Mouse (Mus musculus): Measurements from ENCODE around the gene Fam20c. TPM values are rescaled to one million over a fixed set of nuclear protein-coding genes. Genes with fewer than 3 reads are reported as not detected.
A peak's percentile ranks its signal among the peaks of the same experiment; 100 is the strongest.

Gene Fam20c
- total RNA-seq, 2 experiments from 2014 or later: 10.7 to 12.2 TPM

GRCm38 (mm10) chr5:138788481-138789211, 34.3 kb downstream of the Fam20c start:
- intact Hi-C loops (cut with DNase I): no loop called here
- DNase-seq (ENCODE audit: low spot score): no peak

GRCm38 (mm10) chr5:138790954-138791480, 36.7 kb downstream of the Fam20c start:
- intact Hi-C loops (cut with DNase I): no loop called here
- no peak for DNase-seq (ENCODE audit: low spot score)

- intact Hi-C loops (cut with DNase I): no loop called here
- no peak for DNase-seq (ENCODE audit: low spot score)
Measured at GRCm38 (mm10) chr5:138801588-138802116, 47.3 kb downstream of the Fam20c start.

- intact Hi-C loops (cut with DNase I): no loop called here
- DNase-seq (ENCODE audit: low spot score): no peak
Measured at GRCm38 (mm10) chr5:138804286-138804685, 50.0 kb downstream of the Fam20c start.

- DNase-seq (ENCODE audit: low spot score): no peak
- intact Hi-C loops (cut with DNase I): no loop called here
Measured at GRCm38 (mm10) chr5:138809767-138810166, 55.5 kb downstream of the Fam20c start.

DNA sequence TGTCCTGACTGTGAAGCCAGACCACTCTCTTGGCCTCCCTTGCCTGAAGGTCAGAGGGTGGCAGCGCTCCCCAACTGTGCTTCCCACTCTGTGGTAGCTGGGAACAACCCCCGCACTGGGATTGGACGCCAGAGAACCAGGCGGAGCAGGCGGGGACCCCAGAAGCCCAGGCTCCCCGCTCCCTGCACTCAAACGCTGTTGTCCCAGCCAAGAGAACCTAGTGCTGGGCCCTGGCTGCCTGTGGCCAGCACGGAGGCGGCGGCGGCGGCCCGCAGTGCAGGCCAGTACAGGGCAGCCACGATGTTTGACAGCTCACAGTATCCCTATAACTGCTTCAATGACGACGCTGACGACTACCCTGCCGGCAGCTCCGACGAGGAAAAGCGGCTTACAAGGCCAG, 65.5 kb downstream of the Fam20c start, which contains the start of gene Gm5294:
Gene Gm5294, plus strand, starts transcription at position 301 of the 400 bp plus-strand sequence.
- no peak for DNase-seq (ENCODE audit: low spot score)
- intact Hi-C loops (cut with DNase I): no loop called here

DNA sequence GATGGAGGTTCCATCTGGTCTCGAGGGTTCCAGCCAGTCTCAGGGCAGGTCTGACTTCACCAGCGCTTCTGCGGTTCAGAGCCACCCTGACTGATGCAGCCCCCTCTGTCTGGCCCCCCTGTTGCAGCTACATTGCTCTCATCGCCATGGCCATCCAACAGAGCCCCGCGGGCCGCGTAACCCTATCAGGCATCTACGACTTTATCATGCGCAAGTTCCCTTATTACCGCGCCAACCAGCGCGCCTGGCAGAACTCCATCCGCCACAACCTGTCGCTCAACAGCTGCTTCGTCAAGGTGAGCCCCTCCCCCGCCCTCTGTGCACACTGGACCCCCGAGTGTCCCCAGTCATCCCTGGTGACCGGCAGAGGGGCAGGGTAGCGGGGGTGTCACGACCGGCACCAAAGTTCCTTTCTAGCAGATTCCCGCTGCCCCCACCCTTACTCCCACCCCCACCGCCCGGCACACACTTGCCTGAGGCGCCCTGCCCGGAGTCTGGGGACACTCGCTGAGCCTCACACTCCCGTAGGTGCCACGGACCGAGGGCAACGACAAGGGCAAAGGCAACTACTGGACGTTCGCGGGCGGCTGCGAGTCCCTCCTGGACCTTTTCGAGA, 66.5 kb downstream of the Fam20c start:
- intact Hi-C loops (cut with DNase I): no loop called here
- no peak for DNase-seq (ENCODE audit: low spot score)

- intact Hi-C loops (cut with DNase I): no loop called here
- no peak for DNase-seq (ENCODE audit: low spot score)
Measured at GRCm38 (mm10) chr5:138825090-138825489, 70.8 kb downstream of the Fam20c start.

GRCm38 (mm10) chr5:138833406-138833805, 79.1 kb downstream of the Fam20c start:
- no peak for DNase-seq (ENCODE audit: low spot score)
- intact Hi-C loops (cut with DNase I): no loop called here

GRCm38 (mm10) chr5:138834910-138835309, 80.6 kb downstream of the Fam20c start:
- intact Hi-C loops (cut with DNase I): no loop called here
- no peak for DNase-seq (ENCODE audit: low spot score)

DNA sequence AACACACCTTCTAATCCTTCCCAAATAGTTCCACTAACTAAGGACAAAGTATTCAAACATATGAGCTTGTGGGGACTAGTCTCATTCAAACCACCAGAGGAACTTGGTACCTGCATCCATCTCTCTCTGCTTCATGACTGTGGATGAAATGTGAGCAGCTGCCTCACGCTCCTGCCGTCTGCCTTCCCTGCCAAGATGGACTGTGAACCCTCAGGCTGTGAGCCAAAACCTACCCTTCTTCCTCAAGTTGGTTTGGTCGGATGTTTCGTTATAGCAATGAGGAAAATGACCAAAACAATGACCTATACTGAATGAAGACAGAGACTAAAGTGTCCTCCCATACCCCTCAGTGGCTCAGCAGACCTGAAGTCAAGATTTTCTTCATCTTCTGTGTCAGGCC, 86.7 kb downstream of the Fam20c start:
- intact Hi-C loops (cut with DNase I): no loop called here
- no peak for DNase-seq (ENCODE audit: low spot score)

DNA sequence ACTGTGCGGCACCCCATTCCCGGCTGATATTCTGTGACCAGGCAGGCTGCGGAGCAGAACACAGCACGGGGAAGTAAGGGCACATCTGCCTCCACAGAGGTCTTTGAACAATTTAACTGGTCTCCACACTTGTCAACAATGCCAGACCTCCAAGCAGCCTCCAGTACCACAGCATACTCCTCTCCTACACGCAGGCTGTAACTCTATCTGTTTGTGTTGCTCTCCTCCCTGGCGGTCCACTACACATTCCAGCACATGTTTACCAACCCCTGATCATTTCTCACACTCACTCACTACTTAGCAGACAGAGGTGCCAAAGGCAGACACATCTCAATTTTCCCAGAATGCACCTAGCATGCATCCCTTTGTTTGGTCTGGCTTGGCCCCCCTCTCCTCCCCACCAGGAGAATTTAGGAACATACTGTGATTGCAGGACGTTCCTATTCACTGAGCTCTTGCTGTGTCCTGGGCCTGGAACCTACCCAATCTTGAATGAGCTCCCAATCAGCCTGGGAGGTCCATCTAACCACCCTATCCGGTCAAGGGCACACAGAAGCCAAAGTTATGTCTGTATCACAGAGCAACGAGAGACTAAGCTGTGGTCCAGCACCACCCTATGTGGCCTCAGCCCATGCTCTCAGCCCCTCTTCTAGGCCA, 89.0 kb downstream of the Fam20c start:
- intact Hi-C loops (cut with DNase I): no loop called here
- no peak for DNase-seq (ENCODE audit: low spot score)

GRCm38 (mm10) chr5:138846506-138846905, 92.2 kb downstream of the Fam20c start:
- DNase-seq (ENCODE audit: low spot score): no peak
- intact Hi-C loops (cut with DNase I): no loop called here

- intact Hi-C loops (cut with DNase I): loop anchor here (1.0 to 2.0 kb wide), 3 partner anchors 237 to 481 kb away; no protein-coding TSS in a partner anchor
Measured at GRCm38 (mm10) chr5:138848102-138848501, 93.8 kb downstream of the Fam20c start.

DNA sequence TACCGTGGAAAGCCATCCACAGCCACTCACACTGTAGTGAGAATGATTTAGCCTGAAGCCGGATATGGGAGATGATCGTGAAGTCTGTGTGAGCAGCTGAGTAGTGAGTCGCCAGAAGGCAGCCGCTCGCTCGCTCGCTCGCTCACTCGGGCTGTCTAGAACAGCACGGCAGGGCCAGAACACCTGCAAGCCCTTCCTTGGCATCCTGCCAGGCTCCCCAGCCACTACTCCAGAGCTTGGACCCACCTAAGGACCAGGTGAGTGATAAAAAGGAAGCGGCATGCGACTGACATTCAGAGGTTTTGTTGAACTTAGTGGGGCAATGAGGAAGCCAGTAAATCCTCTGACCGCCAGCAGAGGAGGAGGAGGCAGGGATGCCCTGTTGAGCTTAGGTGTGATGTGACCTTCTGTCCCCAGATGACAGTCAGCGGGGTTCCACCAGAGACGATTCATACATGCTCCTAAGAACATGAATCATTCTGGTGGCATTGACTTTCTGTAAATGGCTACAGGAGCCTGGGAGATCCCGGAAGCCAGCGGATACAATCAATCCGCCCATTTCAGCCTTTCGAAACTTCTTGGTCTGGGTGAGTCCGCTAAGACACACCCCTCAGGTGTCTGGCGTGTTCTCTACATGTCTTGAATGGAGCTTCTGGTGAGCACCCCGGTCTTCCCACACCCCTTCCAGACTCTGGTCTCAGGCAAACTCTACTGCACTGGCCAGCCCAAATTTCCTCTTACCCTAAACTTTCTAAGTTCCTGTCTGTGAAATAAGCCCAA, 95.6 kb downstream of the Fam20c start:
- intact Hi-C loops (cut with DNase I): loop anchor here (2.0 kb wide), 2 partner anchors 235 to 479 kb away; no protein-coding TSS in a partner anchor
- no peak for DNase-seq (ENCODE audit: low spot score)

More at GRCm38 (mm10) chr5:138848102-138848501, 93.8 kb downstream of the Fam20c start:
- DNase-seq (ENCODE audit: low spot score): peak; percentile 72

GRCm38 (mm10) chr5:138850462-138850844, 96.1 kb downstream of the Fam20c start:
- no peak for DNase-seq (ENCODE audit: low spot score)
- intact Hi-C loops (cut with DNase I): no loop called here

DNA sequence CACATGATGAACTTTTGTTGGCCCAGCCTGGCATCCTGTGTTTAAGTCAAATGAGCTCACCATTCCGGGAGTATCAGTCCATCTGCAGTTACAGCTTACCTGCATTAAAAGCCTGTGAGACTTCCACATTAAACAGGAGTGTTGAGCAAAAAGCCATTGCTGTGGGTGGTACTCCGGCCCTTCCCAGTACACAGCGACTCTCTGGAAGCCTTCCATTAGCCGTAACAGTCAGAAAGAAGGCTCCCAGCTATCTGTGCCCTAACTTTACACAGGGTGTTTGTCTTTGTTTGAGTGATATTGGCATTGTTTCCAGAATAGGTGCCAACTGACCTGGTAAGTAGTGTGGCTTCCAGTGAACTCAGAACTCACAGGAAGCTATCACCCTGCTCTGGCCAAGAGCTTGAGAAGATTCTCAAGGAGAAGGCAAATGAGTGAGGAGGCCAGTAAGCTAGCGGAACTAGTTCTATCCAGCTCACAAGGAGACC, 97.0 kb downstream of the Fam20c start:
- intact Hi-C loops (cut with DNase I): no loop called here
- DNase-seq (ENCODE audit: low spot score): no peak

GRCm38 (mm10) chr5:138852151-138852550, 97.8 kb downstream of the Fam20c start:
- intact Hi-C loops (cut with DNase I): no loop called here
- DNase-seq (ENCODE audit: low spot score): no peak

DNA sequence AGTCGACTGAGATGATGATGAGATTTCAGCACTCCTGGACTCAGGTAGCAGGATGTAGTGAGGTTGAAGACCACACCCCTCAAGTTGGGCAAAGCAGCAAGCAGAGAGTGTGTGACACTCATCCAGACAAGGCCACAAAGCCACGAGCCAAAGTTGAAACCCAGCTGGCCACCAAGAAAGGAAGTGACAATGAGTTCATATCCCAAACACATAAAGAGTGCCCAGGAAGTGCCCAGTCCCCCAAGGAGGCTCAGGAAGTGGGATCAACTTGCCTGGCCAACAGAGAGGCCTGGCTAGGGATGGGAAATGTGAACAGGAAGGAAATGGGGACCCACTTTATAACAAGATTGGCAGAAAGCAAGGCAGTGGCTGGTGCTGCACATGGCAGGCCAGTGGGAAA, 99.0 kb downstream of the Fam20c start:
- DNase-seq (ENCODE audit: low spot score): no peak
- intact Hi-C loops (cut with DNase I): no loop called here

Measured in heart, postnatal 25 days (tissue).